Mouse (Mus musculus): ENCODE measurements around the gene Prima1.

DNA sequence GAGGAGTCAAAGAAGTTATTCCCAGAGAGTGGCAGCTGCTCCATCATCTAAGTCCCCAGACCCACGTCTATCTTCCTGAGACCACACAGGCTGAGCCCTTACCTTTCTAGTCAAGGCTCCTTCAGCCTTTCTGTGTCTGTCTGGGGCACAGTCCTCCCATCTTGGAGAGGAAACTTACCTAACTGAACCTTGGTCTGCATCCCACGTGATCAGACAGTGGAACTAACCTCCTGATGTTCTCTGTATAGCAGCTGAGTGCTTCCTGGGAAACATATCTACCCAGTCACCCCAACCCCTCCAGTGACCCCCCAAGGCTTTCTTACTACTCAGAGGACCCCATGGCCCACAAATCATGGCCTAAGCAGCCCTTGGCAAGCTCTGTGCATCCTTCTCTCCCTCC is 6.1 kb downstream of the Prima1 start:
- TF ChIP-seq POLR2A (IDR thresholded peaks at IDR 0.05; ENCODE audit: low read depth, low read length) = no peak
- no peak for TF ChIP-seq CTCF (IDR thresholded peaks at IDR 0.05; ENCODE audit: extremely low read depth, insufficient read length, insufficient replicate concordance, low read depth, low read length)
